In the genomic region with DNA sequence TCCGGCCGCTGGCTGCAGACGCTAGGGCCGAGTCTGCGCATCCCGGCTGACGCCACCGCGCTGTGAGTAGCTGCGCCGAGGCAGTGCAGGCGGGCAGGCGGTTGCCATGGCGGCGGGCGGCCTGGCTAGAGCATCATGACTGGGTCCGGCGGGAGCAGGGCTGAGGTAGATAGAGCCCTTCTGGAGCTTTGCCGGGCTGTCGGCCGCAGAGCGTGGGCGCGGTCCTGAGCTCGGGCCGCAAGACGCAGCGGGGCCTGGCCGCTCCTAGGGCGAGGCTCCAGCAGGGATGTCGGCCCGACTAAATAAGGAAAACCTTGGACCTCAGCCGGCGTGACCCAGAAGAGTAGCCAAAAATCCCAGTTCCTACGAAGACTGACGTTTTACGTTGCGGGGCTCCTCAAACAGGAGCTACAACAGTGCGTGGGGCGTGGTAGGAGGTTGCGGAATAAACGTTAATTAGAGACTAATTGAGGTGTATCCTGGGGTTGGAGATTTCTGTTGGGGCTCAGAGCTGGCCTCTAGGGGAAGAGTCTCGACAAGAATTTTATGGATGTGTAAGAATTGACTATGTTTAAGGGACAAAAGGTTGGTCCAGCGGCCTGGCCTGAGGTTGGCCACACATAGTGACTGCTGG, we compare ENCODE assay signal across 8 mouse cellular contexts. TPM values are rescaled to one million over a fixed set of nuclear protein-coding genes. Genes with fewer than 3 reads are reported as not detected.
DNase-seq lines count a peak whose midpoint lies in the region; ATAC-seq and TF ChIP-seq lines count a peak whose summit lies in the region.

No protein-coding gene starts in this region.

- H3K27me3 ChIP-seq in forebrain, embryonic 13.5 days, result peaks cover 18% of the 10 kb centered on the region
- H3K27me3 ChIP-seq in heart, postnatal 0 days (ENCODE audit: control insufficient read depth, insufficient read depth, low read length), result no peaks in the 10 kb centered on the region
- no peaks in the 10 kb centered on the region for H3K27me3 ChIP-seq in lung, embryonic 15.5 days

- H3K4me2 ChIP-seq in forebrain, embryonic 13.5 days, result peak overlapping the region; percentile 74
- peak overlapping the region; percentile 93 for H3K4me2 ChIP-seq in heart, postnatal 0 days (ENCODE audit: low read depth, low read length)
- peak overlapping the region; percentile 86 for H3K4me2 ChIP-seq in lung, embryonic 15.5 days

- no peaks in the 10 kb centered on the region for H3K36me3 ChIP-seq in forebrain, embryonic 13.5 days (ENCODE audit: poor library complexity, severe bottlenecking)
- 0 out of 2 replicates have a peak, but pooled peaks cover 3% of the 10 kb centered on the region for H3K36me3 ChIP-seq in heart, postnatal 0 days (replicated peaks; ENCODE audit: control insufficient read depth, insufficient read depth, low read length)
- no peaks in the 10 kb centered on the region for H3K36me3 ChIP-seq in lung, embryonic 15.5 days

- peak; percentile 85 for ATAC-seq in forebrain, embryonic 13.5 days
- ATAC-seq in heart, postnatal 0 days (ENCODE audit: insufficient read depth, low read depth), result peak; percentile 69
- ATAC-seq in lung, embryonic 15.5 days (ENCODE audit: borderline replicate concordance, extremely low read depth, low FRiP score, low TSS enrichment), result peak; percentile 78

- TF ChIP-seq EP300 in heart, postnatal 0 days (IDR thresholded peaks at IDR 0.05; ENCODE audit: low read depth), result no peak

- peak; percentile 80 for DNase-seq in ES-CJ7 (ENCODE audit: low read depth, low spot score)
- peak; percentile 58 for DNase-seq in c-Kit-positive CD71-positive TER-119-positive erythroid progenitor cells, embryonic 14.5 days (ENCODE audit: low spot score)
- peak; percentile 64 for DNase-seq in heart, postnatal 0 days (ENCODE audit: low spot score)
- DNase-seq in kidney, postnatal 4 days, result peak; percentile 83 to 92
- peak; percentile 83 for DNase-seq in ovary, postnatal 36 days (ENCODE audit: low spot score)
- peak; percentile 71 for DNase-seq in urinary bladder, adult 2 months (ENCODE audit: low spot score)

- peaks cover 28% of the 10 kb centered on the region for H3K4me1 ChIP-seq in forebrain, embryonic 13.5 days
- H3K4me1 ChIP-seq in heart, postnatal 0 days (ENCODE audit: control insufficient read depth, insufficient read depth), result peaks cover 19% of the 10 kb centered on the region
- H3K4me1 ChIP-seq in lung, embryonic 15.5 days, result peaks cover 37% of the 10 kb centered on the region

- no peak for TF ChIP-seq CTCF in heart, postnatal 0 days (IDR thresholded peaks at IDR 0.05; ENCODE audit: low read depth)

- peak overlapping the region; percentile 83 for H3K4me3 ChIP-seq in forebrain, embryonic 13.5 days
- peak overlapping the region; percentile 81 for H3K4me3 ChIP-seq in heart, postnatal 0 days (ENCODE audit: low read depth, low read length)
- H3K4me3 ChIP-seq in lung, embryonic 15.5 days, result peak overlapping the region; percentile 68

- H3K9ac ChIP-seq in forebrain, embryonic 13.5 days, result peak overlapping the region; percentile 94
- H3K9ac ChIP-seq in heart, postnatal 0 days (replicated peaks; ENCODE audit: low read depth, low read length), result peak overlapping the region; percentile 90
- peak overlapping the region; percentile 76 for H3K9ac ChIP-seq in lung, embryonic 15.5 days

- H3K27ac ChIP-seq in forebrain, embryonic 13.5 days, result peak overlapping the region; percentile 95
- peak overlapping the region; percentile 95 for H3K27ac ChIP-seq in heart, postnatal 0 days (ENCODE audit: low read depth)
- peak overlapping the region; percentile 93 for H3K27ac ChIP-seq in lung, embryonic 15.5 days

- no peaks in the 10 kb centered on the region for H3K9me3 ChIP-seq in forebrain, embryonic 13.5 days (replicated peaks)
- H3K9me3 ChIP-seq in heart, postnatal 0 days (replicated peaks; ENCODE audit: control insufficient read depth, low read length), result no peaks in the 10 kb centered on the region
- H3K9me3 ChIP-seq in lung, embryonic 15.5 days, result no peaks in the 10 kb centered on the region

- under 1% methylated on average over 44 of the region's 44 CpGs for WGBS in forebrain, embryonic 13.5 days
- WGBS in heart, postnatal 0 days, result 1% methylated on average over 44 of the region's 44 CpGs
- WGBS in lung, embryonic 15.5 days, result under 1% methylated on average over 44 of the region's 44 CpGs

RNA-seq across cellular contexts. Expression of a gene that starts 0.9 kb away (rescaled TPM):
- 11.9 and 16.9 TPM in 2 replicates for polyA plus RNA-seq in forebrain, embryonic 13.5 days (2015; fragmentation: Nextera tagmentation; extraction: Ambion mirVana)
- 44.5 and 57.5 TPM in 2 replicates for total RNA-seq in heart, postnatal 0 days (2014; rRNA removed; ENCODE audit: low replicate concordance)
- 7.1 and 9.8 TPM in 2 replicates for polyA plus RNA-seq in heart, postnatal 0 days (2015; fragmentation: Nextera tagmentation; extraction: Ambion mirVana)
- 24.7 and 30.2 TPM in 2 replicates for polyA plus RNA-seq in lung, embryonic 15.5 days (2015; fragmentation: Nextera tagmentation; extraction: Ambion mirVana)
- polyA plus RNA-seq in urinary bladder, adult 2 months (2012; rRNA removed), result 69.8 and 84.0 TPM in 2 replicates

RNA-seq across cellular contexts. Expression of a gene that starts 16.5 kb away (rescaled TPM):
- polyA plus RNA-seq in forebrain, embryonic 13.5 days (2015; fragmentation: Nextera tagmentation; extraction: Ambion mirVana), result 3.7 and 4.1 TPM in 2 replicates
- 0.27 TPM in 1 of 2 replicates, not detected in the other for total RNA-seq in heart, postnatal 0 days (2014; rRNA removed; ENCODE audit: low replicate concordance)
- 0.46 and 0.54 TPM in 2 replicates for polyA plus RNA-seq in heart, postnatal 0 days (2015; fragmentation: Nextera tagmentation; extraction: Ambion mirVana)
- 2.3 and 3.3 TPM in 2 replicates for polyA plus RNA-seq in lung, embryonic 15.5 days (2015; fragmentation: Nextera tagmentation; extraction: Ambion mirVana)
- polyA plus RNA-seq in urinary bladder, adult 2 months (2012; rRNA removed), result 1.4 and 1.5 TPM in 2 replicates

RNA-seq across cellular contexts. Expression of a gene that starts 22.8 kb away (rescaled TPM):
- polyA plus RNA-seq in forebrain, embryonic 13.5 days (2015; fragmentation: Nextera tagmentation; extraction: Ambion mirVana), result 97.1 and 109 TPM in 2 replicates
- 206 and 281 TPM in 2 replicates for total RNA-seq in heart, postnatal 0 days (2014; rRNA removed; ENCODE audit: low replicate concordance)
- 46.0 and 48.9 TPM in 2 replicates for polyA plus RNA-seq in heart, postnatal 0 days (2015; fragmentation: Nextera tagmentation; extraction: Ambion mirVana)
- polyA plus RNA-seq in lung, embryonic 15.5 days (2015; fragmentation: Nextera tagmentation; extraction: Ambion mirVana), result 96.7 and 106 TPM in 2 replicates
- 174 and 223 TPM in 2 replicates for polyA plus RNA-seq in urinary bladder, adult 2 months (2012; rRNA removed)

Comparison
In these comparisons a context has a peak if more than half of its experiments do, and no peak if none do; other contexts are left out.
1. Peak in every context shown above with its lines: DNase-seq, ATAC-seq, H3K4me3 ChIP-seq and H3K27ac ChIP-seq.